Mouse (Mus musculus) G1E-ER4 (cell line): ENCODE results near the gene Cx3cr1. TPM values are rescaled to one million over a fixed set of nuclear protein-coding genes. Genes with fewer than 3 reads are reported as not detected.

Source experiments
- GATA1 ChIP-seq: IDR thresholded peaks from one replicate; pipeline ENCODE4 v1.8.0; 2012; ENCODE audit warnings: low read length, inconsistent platforms
- polyA plus RNA-seq: library from polyadenylated mRNA; stranded (reverse); fragments of >175 nt; gene quantifications from 2 replicates; pipeline ENCODE4 v1.2.3, GENCODE M21; 2012

Cx3cr1 gene
- polyA plus RNA-seq, 1 experiment: not detected

DNA sequence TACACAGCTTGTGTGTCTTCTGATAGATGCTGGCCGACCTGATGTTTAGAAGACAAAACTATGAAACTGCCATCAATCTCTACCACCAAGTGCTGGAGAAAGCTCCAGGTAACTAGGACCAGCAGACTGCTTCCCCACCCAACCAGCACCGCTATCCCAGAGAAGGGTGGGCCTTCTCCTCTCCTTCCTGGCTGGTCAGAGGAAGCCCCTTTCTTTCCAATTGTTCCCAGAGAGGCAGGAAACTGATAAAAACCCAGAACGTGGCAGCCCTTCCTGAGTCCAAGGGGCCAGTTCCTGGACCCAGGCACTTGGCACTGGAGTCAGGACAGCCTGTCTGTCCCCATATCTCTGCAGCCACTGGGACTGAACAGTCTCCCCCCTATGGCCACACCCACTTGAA lies 105.5 kb downstream of the Cx3cr1 start:
- TF ChIP-seq GATA1: no peak

DNA sequence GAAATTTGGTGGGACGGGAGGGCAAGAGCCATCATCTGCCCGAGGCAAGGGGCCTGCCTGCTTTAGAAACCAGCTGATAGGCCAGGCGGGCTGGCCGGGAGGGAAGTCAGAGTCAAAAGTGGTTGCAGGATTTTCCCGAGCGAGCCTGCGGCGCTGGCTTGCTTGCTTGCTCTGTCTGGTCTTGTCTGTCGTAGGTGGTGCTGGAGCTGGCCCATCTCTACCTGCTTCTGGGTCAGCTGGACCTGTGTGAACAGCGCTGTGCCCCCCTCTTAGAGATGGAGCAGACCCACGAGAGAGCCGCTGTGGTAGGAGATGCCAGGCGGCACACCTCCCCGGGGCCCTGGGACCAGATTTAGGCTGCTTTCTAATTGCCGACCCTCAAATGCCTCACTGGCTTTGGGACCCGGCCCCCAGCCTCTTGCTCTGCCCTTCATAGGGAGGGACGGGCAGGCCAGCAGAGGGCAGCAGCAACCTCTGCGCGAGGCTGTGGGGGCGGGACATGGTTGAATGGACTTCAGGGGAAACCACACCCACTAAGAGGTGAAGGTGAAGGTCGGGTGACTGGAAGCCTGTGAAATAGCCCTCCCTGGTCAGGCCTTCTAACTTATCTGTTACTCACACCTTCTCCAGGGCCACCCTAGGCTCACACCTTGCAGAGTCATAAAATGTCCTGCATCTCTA lies 106.6 kb downstream of the Cx3cr1 start:
- no peak for TF ChIP-seq GATA1

DNA sequence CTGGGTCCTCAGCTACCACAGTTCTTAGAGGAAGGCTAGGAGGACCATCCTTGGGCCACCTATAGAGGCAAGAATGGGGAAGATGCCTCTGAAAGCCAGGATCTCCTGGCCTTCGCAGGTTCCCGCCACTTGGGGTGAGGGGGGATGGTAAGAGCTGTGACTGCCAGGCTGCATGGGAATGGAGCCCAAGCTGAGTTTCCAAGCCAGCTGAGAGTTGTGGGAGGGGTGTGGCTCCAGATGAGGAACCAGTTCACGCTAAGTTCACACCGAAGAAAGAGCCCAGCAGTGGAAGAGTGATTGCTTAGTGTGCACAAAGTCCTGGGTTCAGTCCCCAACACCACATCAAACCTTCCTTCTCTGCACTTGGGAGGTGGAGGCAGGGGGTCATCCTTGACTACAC lies 107.5 kb downstream of the Cx3cr1 start:
- TF ChIP-seq GATA1: no peak

DNA sequence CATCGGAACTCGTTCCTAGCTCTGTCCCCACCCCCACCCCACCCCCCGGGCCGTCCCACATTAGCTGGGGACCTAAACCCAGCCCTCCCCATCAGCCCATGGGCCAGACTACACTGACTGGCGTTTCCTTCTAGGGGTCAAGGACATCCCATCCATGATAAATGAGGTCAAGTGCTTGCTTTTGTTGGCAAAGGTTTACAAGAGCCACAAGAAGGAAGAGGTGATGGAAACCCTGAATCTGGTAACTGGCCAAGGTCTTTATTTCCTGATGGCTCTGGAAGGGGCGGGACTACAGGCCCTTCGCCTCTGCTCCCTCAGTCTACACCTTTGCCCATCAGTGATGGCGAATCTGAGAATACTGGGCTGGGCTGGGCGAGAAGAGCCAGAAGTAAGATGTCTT lies 110.8 kb downstream of the Cx3cr1 start:
- no peak for TF ChIP-seq GATA1

DNA sequence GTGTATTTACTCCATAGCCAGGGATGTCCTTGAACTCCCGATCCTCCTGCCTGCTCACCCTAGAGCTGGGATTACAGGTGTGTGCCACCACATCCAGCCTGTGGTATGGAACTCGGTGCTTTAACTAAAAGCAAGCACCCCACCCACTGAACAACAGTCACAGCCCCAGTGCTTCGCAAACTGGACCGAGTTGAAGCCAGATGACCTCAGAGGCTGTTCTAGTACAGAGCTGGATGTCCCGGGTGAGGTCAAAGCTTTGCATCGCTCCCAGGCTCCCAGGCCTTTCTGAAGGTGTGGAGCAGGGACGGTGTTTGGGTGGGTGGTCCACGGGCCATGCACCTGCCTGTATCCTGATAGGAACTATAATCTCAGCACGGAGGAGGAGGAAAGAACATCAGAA lies 118.3 kb downstream of the Cx3cr1 start:
- TF ChIP-seq GATA1: no peak

DNA sequence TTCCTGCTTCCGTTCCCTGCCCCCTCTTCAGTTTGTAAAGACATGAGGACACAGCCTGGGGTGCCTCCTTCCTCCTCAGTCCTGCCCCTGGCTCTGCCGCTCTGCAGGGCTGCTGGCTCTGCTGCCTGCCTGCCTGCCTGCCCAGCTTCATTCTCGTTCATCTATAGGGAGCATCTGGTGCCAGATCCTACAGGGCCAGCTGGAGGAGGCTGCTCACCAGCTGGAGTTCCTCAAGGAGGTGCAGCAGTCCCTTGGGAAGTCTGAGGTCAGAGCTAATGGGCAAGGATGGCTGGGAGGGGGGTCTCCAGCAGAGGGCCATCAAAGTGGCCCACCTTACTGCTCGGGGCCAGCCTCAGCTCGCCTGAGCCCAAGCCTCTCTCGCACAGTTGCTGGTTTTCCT lies 119.2 kb downstream of the Cx3cr1 start:
- TF ChIP-seq GATA1: no peak

DNA sequence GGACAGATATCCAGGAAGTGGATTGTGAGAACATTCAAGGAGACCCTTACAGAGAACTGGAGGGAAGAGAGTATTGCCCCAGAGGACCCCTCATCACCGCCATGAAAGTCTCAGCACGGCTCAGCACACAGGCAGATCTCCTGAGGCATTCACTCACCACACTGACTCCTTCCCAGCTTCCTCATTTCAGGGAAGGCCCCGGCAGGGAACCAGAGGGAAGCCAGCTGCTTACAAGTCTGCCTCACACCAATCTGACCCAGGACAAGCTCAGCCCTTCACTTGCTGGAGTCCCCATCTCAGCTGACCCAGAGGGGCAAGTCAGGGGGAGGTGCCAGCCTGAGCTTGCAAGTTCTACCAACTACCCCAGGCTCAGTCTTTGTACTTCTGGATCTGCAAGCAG lies 120.9 kb downstream of the Cx3cr1 start:
- TF ChIP-seq GATA1: no peak

DNA sequence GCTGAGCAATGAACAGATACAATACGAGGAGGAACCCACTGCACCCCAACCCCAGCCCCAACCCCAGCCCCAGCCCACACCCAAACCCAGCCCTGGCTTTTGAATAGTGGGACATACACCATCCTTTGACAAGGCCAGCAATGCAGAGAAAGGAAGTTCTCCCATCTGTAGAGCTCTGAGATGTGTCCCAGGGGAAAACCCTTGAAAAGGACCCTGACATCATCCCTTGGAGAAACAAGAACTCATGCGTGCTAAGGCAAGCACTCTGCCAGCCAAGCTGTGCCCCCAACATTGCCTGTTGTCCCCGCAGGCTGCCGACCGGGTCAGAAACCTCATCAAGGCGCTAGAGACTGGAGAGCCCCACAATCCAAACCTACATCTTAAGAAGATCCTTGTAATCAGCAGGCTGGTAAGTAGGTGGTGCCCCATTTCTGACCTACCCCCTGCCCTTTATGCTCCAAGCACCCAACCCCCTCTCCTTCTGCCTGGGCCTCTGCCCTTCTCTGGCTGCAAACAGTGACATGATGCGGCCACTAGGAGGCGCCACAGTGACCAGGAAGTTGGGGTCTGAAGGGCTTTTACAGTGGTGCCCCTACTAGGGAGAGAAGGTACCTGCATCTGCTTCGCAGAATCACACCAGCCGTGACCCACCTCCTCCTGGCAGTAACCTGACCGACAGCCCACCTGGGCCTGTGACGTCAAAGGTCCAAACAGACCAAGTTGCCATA lies 124.3 kb downstream of the Cx3cr1 start:
- no peak for TF ChIP-seq GATA1

DNA sequence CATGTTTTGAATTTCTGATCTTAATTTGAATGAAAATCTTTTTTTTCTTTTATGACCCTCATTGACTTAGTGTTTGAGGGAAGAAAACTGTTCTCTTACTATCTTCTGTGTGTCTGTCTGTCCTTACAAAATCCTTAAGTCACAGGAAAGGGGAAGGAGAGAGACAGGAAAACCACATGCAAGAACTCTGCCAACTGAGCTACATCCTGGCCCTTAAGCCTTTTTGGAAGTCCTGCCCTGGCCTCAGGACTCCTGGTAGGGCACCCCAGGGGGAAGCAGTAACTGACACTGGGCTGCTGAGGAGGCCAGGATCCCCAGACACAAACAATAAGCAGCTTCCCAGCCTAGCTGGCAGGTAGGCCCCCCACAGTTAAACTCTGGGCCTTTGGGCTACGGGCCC lies 126.4 kb downstream of the Cx3cr1 start:
- TF ChIP-seq GATA1: no peak

DNA sequence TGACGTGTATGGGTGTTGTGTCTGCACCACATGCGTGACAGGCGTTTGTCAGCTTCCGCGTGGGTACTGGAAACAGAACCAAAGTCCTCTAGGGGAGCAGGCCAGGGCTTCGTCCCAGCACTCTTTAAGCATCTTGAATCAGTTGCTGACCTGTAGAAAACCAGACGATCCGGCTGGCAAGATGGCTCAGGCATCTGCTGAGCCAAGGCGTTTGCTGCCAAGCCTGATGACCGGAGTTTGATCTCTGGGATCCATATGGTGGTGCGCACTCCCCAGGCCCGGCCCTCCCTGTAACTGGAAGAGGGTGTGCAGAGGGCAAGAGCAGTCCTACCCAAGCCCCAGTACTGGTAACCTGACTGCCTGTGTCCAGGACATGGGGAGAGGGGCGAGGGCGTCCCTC lies 127.8 kb downstream of the Cx3cr1 start:
- TF ChIP-seq GATA1: no peak

DNA sequence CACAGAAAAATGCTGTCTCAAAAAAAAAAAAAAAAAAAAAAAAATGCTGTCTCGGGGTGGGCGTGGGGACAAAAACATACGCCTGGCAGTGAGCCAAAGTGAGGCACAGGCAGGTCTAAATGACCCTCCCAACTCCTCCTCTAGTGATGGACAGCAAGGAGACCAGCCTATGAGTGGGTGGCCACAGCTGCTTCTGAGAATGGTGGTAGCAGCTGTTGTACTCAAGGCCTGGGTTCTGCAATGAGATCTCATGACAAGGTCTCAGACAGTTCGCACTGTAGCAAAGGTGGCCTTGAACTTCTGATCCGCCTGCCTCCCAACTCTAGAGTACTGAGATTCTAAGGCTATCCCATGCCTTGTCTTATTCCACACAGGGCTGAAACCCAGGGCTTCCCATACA lies 128.3 kb downstream of the Cx3cr1 start:
- TF ChIP-seq GATA1: no peak

DNA sequence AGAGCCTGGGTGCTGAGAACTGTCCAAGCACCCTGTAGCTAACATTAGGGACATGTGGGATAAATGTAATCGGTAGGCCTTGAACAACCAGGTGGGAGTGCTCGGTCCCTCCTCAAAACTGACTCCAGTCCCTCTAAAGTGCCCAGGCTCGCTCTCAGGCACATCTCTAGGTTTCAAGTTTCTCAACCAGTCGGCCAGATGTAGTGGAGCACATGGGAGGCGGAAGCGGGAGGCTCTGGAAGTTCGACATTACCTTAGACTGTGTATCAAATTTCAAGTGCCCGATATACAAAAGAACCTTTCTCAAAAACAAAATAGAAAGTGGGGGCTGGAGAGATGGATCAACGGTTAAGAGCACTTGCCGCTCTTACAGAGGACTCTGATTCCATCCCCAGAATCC lies 130.0 kb downstream of the Cx3cr1 start:
- TF ChIP-seq GATA1: no peak

DNA sequence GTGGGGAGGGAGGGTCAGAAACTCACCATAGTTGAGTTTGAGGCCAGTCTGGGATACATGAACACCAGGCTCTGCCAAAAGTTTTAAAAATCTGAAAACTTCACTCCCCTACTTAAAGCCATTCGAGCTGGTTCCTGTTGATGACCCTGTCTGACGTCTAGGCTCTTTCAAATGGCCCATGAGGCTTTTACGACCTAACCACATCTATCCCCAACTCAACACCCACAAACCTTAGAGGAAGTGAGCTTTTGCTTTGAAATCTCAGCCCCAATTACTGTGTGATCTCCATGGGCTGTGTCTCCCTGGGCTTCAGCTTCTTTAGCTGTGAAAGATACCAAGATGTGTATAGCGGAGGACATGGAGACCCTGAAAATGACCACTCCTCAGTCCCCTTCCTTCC lies 131.2 kb downstream of the Cx3cr1 start:
- TF ChIP-seq GATA1: no peak

DNA sequence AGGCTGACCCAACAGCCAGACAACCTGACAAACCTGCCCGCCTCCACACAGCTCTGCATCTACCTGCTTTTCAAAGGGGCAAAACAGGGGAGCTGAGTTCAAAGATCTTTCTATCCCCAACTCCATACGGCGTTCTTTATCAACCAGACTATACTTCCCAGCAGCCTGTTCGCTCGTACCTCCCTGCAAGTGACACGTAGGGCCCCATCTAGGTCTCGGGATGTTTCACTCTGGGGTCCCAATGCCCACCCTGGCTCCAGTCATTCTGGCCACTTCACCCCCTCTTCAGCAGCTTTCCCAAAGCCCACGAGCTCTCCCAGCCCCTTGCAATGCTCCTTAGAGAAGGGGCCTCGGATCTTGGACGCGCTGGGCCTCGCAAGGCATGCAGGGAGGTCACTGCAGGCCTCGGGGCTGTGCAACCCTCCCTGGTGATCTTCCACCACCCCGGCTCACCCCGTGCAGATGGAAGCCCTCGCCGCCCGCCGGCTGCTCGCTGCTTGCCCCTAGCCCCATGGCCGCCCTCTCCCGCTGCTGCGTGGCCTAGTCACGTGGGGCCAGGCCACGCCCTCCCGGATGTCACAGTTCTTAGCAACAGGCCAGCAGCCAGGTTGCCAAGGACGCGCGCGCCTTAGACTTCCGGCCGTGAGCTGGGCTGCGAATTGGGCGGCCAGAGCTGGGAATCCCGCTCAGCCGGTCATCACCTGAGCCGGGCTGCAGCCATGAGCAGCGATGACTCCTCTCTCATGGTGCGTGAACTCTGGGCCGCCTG lies 132.5 kb downstream of the Cx3cr1 start, which contains the start of the genes Gorasp1 and Ttc21a:
Gene Gorasp1 (minus strand): TSS at position 561 of the 769 bp plus-strand sequence.
Gene Ttc21a (plus strand): TSS at position 602 of the 769 bp plus-strand sequence.
- TF ChIP-seq GATA1: no peak

DNA sequence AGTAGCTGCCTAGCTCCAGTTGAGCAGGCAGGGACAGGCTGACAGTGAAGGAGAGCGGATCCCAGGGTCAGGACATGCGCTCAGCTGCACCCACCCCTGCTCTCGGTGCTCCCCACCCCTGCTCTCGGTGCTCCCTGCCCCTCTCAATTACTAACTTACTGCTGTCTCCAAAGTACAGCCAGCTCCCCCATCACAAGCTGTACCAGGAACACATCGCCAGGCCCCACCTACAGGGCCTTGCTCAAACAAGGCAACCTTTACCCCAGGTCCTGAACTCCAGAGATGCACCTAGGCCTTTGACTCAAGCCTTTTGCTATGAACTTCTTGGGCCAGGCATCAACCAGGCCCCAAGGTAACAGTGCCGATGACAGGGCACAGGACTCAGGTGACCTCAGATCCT lies 136.0 kb downstream of the Cx3cr1 start:
- no peak for TF ChIP-seq GATA1

DNA sequence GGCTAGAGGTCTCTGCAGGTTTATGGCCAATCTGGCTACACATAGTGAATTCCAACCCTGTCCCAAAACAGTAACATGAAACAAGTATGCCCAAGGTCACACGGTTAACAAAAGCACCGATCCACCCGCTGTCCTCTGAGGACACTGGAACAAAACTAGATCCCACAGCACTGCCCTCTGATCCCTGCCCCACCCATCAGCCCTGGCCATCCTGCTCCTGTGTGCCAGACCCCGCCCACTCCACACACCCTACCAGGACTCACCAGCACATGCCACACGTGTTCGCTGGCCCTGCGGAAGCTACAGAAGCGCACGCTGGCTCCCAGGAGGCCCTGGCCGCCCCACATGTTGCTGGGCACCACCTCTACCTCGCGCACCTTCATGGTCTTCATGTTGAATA lies 137.3 kb downstream of the Cx3cr1 start:
- TF ChIP-seq GATA1: no peak

DNA sequence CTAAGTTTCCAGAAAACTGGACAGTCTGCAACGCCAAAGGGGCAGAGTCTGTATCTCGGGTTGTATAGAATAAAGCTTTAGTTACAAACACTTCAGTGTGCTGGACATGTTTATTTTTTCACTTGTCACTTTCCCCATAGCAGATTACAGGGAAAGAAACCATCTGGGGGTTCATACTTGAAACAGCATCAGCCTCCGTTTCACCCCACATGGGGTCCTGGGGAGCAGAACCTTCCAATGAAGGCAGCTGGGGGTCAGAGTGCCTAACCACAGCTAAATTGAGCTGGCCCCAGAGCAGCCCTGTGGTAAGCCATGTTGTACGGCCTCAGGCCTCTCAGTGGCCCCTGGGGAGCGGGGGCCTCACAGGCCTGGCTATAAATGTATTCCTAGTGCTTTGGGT lies 143.2 kb downstream of the Cx3cr1 start:
- TF ChIP-seq GATA1: no peak

DNA sequence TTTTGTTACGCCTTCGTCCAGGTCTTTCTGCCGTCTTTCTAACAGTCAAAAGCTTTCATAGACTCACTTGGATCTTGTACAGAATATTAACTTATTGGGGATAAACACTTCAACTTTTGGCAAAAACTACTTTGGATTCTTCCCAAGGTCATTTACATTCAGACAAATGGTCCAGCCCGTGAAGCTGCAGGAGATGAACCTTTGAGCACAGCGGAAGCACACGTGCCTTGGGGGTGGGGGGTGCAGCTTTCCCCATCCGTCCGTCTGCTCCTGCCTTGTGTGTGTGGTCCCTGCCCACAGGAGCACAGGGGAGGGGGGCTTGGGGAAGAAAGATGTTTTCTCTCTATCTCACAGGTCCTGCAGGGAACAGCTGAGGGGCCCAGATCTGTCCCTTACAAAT lies 143.9 kb downstream of the Cx3cr1 start:
- TF ChIP-seq GATA1: no peak
